In the genomic region with DNA sequence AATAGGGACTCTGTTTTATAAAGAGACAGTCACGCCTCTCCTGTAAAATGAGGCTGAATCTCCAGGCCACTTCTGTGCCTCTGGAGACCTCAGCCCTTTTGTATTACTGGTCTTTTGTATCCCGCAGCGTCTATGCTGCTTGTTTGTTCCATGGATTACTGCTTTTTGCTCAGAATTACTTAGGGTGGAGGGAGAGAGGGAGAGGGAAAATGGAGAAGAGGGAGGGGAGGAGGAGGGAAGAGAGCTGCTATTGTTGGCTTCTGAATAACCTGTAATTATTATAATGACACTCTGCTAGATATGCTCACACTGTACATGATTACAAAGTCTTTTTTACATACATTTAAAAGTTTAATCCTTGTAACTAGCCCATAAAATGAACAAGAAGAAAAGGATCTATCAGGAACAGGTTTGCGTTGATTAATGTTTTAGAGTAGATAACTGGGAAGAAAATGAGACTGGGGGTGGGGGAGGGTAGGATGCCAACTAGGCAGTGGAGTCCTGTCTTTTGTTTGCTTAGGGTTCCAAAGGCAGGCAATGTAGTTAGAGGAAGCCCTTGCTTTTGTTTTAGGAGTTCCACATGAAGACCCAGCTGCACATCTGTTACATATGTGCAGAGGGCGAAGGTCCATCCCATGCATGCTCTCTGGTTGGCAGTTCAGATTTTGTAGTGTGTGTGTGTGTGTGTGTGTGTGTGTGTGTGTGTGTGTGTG, we compare ENCODE assay signal across 18 mouse cellular contexts.
DNase-seq lines count a peak whose midpoint lies in the region; ATAC-seq and TF ChIP-seq lines count a peak whose summit lies in the region.
"Had no signal": no experiment of that assay in that cellular context is flagged by ENCODE, and none has a peak within 500 bp of the region (broad histone marks: within the 10 kb centered on the region; RNA-seq: fewer than 3 reads in every experiment).

No protein-coding gene starts in this region.

- no peaks in the 10 kb centered on the region for H3K36me3 ChIP-seq in midbrain, embryonic 10.5 days
- H3K36me3 ChIP-seq in midbrain, postnatal 0 days (ENCODE audit: insufficient read depth, low read length), result no peaks in the 10 kb centered on the region
- H3K36me3 ChIP-seq in forebrain, embryonic 14.5 days (ENCODE audit: control insufficient read depth, insufficient read depth, low read length), result no peaks in the 10 kb centered on the region
- no peaks in the 10 kb centered on the region for H3K36me3 ChIP-seq in midbrain, embryonic 14.5 days (ENCODE audit: control insufficient read depth, insufficient read depth, low read length)
- no peaks in the 10 kb centered on the region for H3K36me3 ChIP-seq in heart, embryonic 11.5 days (ENCODE audit: control insufficient read depth, insufficient read depth, low read length)
- H3K36me3 ChIP-seq: neural tube, embryonic 13.5 days had no signal

- WGBS in midbrain, embryonic 10.5 days, result 59% methylated on average over 5 of the region's 5 CpGs
- WGBS in midbrain, postnatal 0 days, result 45% methylated on average over 5 of the region's 5 CpGs
- 49% methylated on average over 5 of the region's 5 CpGs for WGBS in forebrain, embryonic 14.5 days
- WGBS in midbrain, embryonic 14.5 days, result 49% methylated on average over 5 of the region's 5 CpGs
- WGBS in heart, embryonic 11.5 days (ENCODE audit: insufficient replicate concordance), result 79% methylated on average over 5 of the region's 5 CpGs

- DNase-seq in midbrain, embryonic 10.5 days (ENCODE audit: low spot score), result no peak
- DNase-seq in midbrain, postnatal 0 days (ENCODE audit: low spot score), result no peak
- DNase-seq in forebrain, embryonic 14.5 days (ENCODE audit: low spot score), result peak; percentile 46
- peak; percentile 36 for DNase-seq in midbrain, embryonic 14.5 days
- no peak for DNase-seq in urinary bladder, postnatal 10 days (ENCODE audit: low spot score)
- DNase-seq: B cell, adult 2 months; cerebellum, adult 9-11 months; heart, postnatal 10 days; kidney, adult 18-20 months; kidney, postnatal 14 days; lung, adult 18-20 months; lung, postnatal 14 days; right cerebral cortex, postnatal 25 days had no signal

- no peaks in the 10 kb centered on the region for H3K9me3 ChIP-seq in midbrain, embryonic 10.5 days (replicated peaks)
- H3K9me3 ChIP-seq in midbrain, postnatal 0 days (ENCODE audit: low read length), result no peaks in the 10 kb centered on the region
- H3K9me3 ChIP-seq in forebrain, embryonic 14.5 days (replicated peaks; ENCODE audit: control insufficient read depth, low read length), result no peaks in the 10 kb centered on the region
- no peaks in the 10 kb centered on the region for H3K9me3 ChIP-seq in midbrain, embryonic 14.5 days (ENCODE audit: control insufficient read depth, low read length)
- H3K9me3 ChIP-seq in heart, embryonic 11.5 days (replicated peaks; ENCODE audit: control insufficient read depth, low read length), result no peaks in the 10 kb centered on the region
- H3K9me3 ChIP-seq: neural tube, embryonic 13.5 days had no signal

- no peak overlapping the region for H3K4me2 ChIP-seq in midbrain, postnatal 0 days (ENCODE audit: low read depth, low read length, poor library complexity, severe bottlenecking)
- no peak overlapping the region for H3K4me2 ChIP-seq in forebrain, embryonic 14.5 days (ENCODE audit: low read length)
- no peak overlapping the region for H3K4me2 ChIP-seq in midbrain, embryonic 14.5 days (ENCODE audit: low read length)
- no peak overlapping the region for H3K4me2 ChIP-seq in heart, embryonic 11.5 days
- H3K4me2 ChIP-seq: liver, embryonic 11.5 days; neural tube, embryonic 13.5 days had no signal

- no peak overlapping the region for H3K9ac ChIP-seq in midbrain, postnatal 0 days (replicated peaks; ENCODE audit: low read length, poor library complexity, severe bottlenecking)
- no peak overlapping the region for H3K9ac ChIP-seq in forebrain, embryonic 14.5 days (ENCODE audit: low read length)
- H3K9ac ChIP-seq in midbrain, embryonic 14.5 days (replicated peaks; ENCODE audit: low read length), result no peak overlapping the region
- H3K9ac ChIP-seq in heart, embryonic 11.5 days (ENCODE audit: low read depth, low read length), result no peak overlapping the region
- H3K9ac ChIP-seq: neural tube, embryonic 13.5 days had no signal

- no peak overlapping the region for H3K4me3 ChIP-seq in midbrain, embryonic 10.5 days
- no peak overlapping the region for H3K4me3 ChIP-seq in midbrain, postnatal 0 days (ENCODE audit: low read depth, low read length)
- no peak overlapping the region for H3K4me3 ChIP-seq in forebrain, embryonic 14.5 days (ENCODE audit: low read depth, low read length)
- H3K4me3 ChIP-seq in midbrain, embryonic 14.5 days (replicated peaks; ENCODE audit: low read depth, low read length), result no peak overlapping the region
- H3K4me3 ChIP-seq in heart, embryonic 11.5 days (ENCODE audit: low read depth, low read length), result no peak overlapping the region
- H3K4me3 ChIP-seq: neural tube, embryonic 13.5 days had no signal

- peaks cover 91% of the 10 kb centered on the region for H3K27me3 ChIP-seq in midbrain, embryonic 10.5 days (ENCODE audit: low read depth, poor library complexity, severe bottlenecking)
- no peaks in the 10 kb centered on the region for H3K27me3 ChIP-seq in midbrain, postnatal 0 days (ENCODE audit: insufficient read depth, low read length)
- no peaks in the 10 kb centered on the region for H3K27me3 ChIP-seq in forebrain, embryonic 14.5 days (replicated peaks; ENCODE audit: control insufficient read depth, insufficient read depth, low read length)
- no peaks in the 10 kb centered on the region for H3K27me3 ChIP-seq in midbrain, embryonic 14.5 days (ENCODE audit: control insufficient read depth, insufficient read depth, low read length)
- H3K27me3 ChIP-seq in heart, embryonic 11.5 days (ENCODE audit: control insufficient read depth, insufficient read depth, low read length), result no peaks in the 10 kb centered on the region

- TF ChIP-seq CTCF in midbrain, postnatal 0 days (IDR thresholded peaks at IDR 0.05), result no peak

- H3K4me1 ChIP-seq in midbrain, embryonic 10.5 days, result peaks cover 13% of the 10 kb centered on the region
- H3K4me1 ChIP-seq in midbrain, postnatal 0 days (ENCODE audit: insufficient read depth, low read length), result no peaks in the 10 kb centered on the region
- H3K4me1 ChIP-seq in forebrain, embryonic 14.5 days (ENCODE audit: control insufficient read depth, insufficient read depth, low read length), result no peaks in the 10 kb centered on the region
- no peaks in the 10 kb centered on the region for H3K4me1 ChIP-seq in midbrain, embryonic 14.5 days (ENCODE audit: control insufficient read depth, insufficient read depth, low read length)
- H3K4me1 ChIP-seq in heart, embryonic 11.5 days (ENCODE audit: control insufficient read depth, insufficient read depth, low read length), result no peaks in the 10 kb centered on the region
- H3K4me1 ChIP-seq: neural tube, embryonic 13.5 days had no signal

- H3K27ac ChIP-seq in midbrain, embryonic 10.5 days (replicated peaks), result peak overlapping the region; percentile 49
- no peak overlapping the region for H3K27ac ChIP-seq in midbrain, postnatal 0 days (ENCODE audit: low read depth, low read length)
- no peak overlapping the region; the same call in 1 of the 2 replicates for H3K27ac ChIP-seq in forebrain, embryonic 14.5 days (ENCODE audit: low read depth, low read length)
- no peak overlapping the region for H3K27ac ChIP-seq in midbrain, embryonic 14.5 days (replicated peaks; ENCODE audit: low read depth, low read length)
- H3K27ac ChIP-seq in heart, embryonic 11.5 days (ENCODE audit: low read depth, low read length), result no peak overlapping the region
- H3K27ac ChIP-seq: neural tube, embryonic 13.5 days had no signal

- no peak for ATAC-seq in midbrain, postnatal 0 days (ENCODE audit: low FRiP score)
- ATAC-seq in forebrain, embryonic 14.5 days, result peak; percentile 89
- peak; percentile 48; the same call in 1 of the 2 replicates for ATAC-seq in midbrain, embryonic 14.5 days (ENCODE audit: low FRiP score, low TSS enrichment)
- ATAC-seq in heart, embryonic 11.5 days (replicated peaks; ENCODE audit: insufficient number of reproducible peaks, low FRiP score, low TSS enrichment), result no peak
- ATAC-seq in inflammation-experienced regulatory T-cells, adult 6 months, result no peak
- ATAC-seq: hindbrain, embryonic 16.5 days had no signal

Comparison
In these comparisons a context has a peak if more than half of its experiments do, and no peak if none do; other contexts are left out.
1. DNase-seq: peak in forebrain, embryonic 14.5 days (single experiment) and midbrain, embryonic 14.5 days (single experiment); none in midbrain, embryonic 10.5 days (single experiment), midbrain, postnatal 0 days (single experiment) and urinary bladder, postnatal 10 days (single experiment).
2. ATAC-seq: peak in forebrain, embryonic 14.5 days (single experiment) and midbrain, embryonic 14.5 days (single experiment); none in midbrain, postnatal 0 days (single experiment), heart, embryonic 11.5 days (single experiment) and inflammation-experienced regulatory T-cells, adult 6 months (single experiment).